Mouse (Mus musculus) 3134 (cell line): ENCODE measurements around the gene March9.
A peak's percentile ranks its signal among the peaks of the same experiment; 100 is the strongest.
"Not testable (repeated sequence)": the region's sequence is repeated elsewhere in the genome, so short reads cannot be mapped to it uniquely, and the experiment has no call there.

Experiments
- DNase-seq: peaks from one replicate; pipeline ENCODE4 v3.0.0-alpha.2; 2011; ENCODE audit warnings: low spot score; ENCODE audit not compliant: insufficient read length; ENCODE audit errors: extremely low read depth

The March9 gene

DNA sequence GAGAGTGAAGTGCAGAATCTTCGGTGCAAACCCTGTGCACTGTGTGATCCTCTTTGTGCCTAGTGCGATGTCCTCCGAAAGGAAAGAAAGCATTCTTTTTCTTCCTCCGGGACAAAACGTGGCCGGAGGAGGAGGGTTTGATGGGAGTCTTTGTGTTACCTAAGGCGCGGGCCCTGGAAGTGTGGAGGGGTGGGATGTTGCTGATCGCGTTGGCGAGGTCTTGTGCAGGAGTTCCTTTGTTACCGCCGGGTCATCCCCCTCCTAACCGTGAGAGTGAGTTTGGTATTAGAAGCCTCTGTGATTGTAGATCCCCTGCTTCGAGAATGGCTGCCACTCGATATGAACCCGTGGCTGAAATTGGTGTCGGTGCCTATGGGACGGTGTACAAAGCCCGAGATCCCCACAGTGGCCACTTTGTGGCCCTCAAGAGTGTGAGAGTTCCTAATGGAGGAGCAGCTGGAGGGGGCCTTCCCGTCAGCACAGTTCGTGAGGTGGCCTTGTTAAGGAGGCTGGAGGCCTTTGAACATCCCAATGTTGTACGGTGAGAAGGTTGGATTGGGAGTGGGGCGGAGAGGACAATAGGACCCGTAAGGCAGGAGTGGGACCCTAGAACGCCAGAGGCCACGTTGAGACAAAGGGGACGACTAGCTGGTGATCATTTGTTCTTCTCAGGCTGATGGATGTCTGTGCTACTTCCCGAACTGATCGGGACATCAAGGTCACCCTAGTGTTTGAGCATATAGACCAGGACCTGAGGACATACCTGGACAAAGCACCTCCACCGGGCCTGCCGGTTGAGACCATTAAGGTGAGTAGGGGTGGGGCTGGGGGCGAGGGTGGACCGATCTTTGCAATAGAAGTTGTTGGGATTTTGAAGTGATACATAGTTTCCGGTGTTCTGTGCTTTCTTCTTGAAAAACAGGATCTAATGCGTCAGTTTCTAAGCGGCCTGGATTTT is 4.2 kb upstream of the March9 start:
- no peak for DNase-seq

- peak; percentile 100 for DNase-seq
These were observed 3.4 kb upstream of the March9 start, which contains the start of gene Cdk4 for GRCm38 (mm10) chr10:127063239-127063872. Gene Cdk4 (plus strand): TSS chr10:127063534.

DNA sequence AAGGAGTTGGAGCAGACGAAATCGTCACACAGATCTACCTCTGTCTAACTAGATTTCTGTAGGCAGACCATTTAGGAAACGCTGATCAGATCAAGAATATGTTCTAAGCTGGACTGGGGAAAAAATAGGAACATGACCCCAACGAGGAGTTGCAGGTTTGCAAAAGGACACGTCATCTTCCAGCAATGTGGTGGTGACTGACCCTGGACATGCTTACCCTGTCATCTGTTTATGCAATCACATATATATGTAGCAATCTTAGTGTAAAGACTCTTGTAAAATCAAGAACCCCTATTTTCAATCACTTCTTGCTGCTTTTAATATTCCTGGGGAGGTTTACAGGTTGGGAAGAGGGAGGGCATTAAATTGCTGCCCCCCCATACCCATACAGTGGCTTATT is 2.5 kb upstream of the March9 start:
- DNase-seq: peak; percentile 47

GRCm38 (mm10) chr10:127062101-127062500 is 2.1 kb upstream of the March9 start:
- DNase-seq: not testable (repeated sequence)

DNA sequence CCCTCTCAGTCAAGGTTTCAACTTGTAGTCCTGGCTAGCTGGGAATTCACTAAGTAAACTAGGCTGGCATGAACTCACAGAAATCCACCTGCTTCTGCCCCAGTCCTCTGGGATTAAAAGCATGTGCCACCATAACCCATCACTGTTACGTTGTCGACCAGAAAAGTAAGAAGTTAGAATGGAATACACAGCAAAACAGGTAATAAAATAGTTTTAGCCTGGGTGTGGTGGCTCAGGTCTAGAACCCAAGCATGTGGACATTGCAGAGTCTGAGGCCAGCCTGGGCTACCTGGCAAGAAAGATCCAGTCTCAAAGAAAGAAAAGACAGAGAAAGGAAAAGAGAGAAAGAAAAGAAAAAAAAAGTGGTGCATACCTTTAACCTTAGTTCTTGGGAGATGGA is 1.5 kb upstream of the March9 start:
- DNase-seq: no peak

- no peak for DNase-seq
These were observed 1.1 kb upstream of the March9 start for GRCm38 (mm10) chr10:127061085-127061484.

GRCm38 (mm10) chr10:127059174-127059967 is 613 bp downstream of the March9 start:
- DNase-seq: no peak

DNA sequence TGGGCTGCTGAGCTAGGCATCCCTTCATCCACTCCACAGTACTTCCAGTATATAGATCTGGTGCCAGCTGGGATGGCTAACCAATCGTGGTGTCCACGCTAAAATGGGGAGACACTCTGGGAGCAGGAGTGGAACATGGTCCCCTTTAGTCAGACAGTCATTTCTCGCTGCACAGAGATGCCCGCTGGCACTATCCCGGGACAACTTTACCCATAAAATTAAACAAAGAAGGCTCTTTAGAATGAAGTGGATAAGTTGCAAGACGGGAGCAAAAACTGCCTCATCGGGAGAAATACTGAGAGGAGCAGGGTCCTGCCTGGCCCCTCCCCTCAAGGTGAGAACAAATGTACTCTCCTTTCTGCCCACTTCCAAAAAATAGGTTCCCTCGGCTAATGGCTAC is 1.3 kb downstream of the March9 start:
- no peak for DNase-seq

- peak; percentile 52 for DNase-seq
These were observed 1.8 kb downstream of the March9 start for GRCm38 (mm10) chr10:127058161-127058560.

GRCm38 (mm10) chr10:127056490-127056889 is 3.5 kb downstream of the March9 start:
- DNase-seq: no peak

DNA sequence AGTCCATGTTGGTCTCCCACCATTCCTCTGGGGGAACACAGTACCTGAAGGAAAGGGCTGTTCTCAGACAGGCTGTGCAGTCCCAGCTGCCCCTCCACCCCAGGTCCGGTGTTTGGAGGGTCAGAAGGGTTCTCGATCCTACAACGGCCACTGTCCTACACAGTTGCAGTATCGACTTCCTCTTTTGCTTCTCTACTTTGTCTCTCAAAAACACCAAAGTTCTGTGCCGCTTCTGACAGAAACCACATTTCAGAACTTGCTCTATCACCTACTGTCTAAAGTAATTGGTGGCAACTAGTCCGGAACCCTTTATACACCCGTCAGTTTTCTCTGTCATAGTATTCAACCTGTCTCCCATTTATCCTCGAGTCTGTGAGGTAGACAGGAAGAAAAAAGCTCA is 4.6 kb downstream of the March9 start:
- no peak for DNase-seq

- DNase-seq: no peak
These were observed 5.3 kb downstream of the March9 start for GRCm38 (mm10) chr10:127054646-127055045.

GRCm38 (mm10) chr10:127050119-127050474 is 9.9 kb downstream of the March9 start:
- no peak for DNase-seq

DNA sequence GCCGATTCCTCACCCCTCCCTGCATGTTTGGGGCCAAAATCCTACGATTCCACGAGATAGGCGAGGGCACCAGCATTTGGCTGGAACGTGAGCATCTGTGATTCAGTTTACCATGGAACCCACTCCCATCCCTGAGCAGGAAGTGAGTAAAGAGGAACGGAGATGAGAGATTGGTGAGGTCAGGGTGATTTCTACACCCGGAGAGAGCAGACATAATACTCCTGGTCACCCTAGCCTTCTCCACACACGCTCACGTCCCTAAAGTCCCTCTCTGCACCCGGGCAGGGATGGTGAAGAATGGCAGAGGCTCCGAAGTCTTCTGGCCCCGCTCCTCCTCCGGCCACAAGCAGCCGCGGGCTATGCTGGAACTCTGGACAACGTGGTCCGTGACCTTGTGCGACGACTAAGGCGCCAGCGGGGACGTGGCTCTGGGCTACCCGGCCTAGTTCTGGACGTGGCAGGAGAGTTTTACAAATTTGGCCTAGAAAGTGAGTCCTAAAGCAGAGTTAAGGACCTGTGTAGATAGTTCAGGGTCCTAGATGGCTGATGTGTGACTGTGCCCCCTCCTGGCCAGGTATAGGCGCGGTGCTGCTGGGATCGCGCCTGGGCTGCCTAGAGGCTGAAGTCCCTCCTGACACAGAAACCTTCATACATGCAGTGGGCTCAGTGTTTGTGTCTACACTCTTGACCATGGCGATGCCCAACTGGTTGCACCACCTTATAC is 10.4 kb downstream of the March9 start:
- DNase-seq: no peak

- DNase-seq: no peak
These were observed 11.2 kb downstream of the March9 start for GRCm38 (mm10) chr10:127048608-127049394.

DNA sequence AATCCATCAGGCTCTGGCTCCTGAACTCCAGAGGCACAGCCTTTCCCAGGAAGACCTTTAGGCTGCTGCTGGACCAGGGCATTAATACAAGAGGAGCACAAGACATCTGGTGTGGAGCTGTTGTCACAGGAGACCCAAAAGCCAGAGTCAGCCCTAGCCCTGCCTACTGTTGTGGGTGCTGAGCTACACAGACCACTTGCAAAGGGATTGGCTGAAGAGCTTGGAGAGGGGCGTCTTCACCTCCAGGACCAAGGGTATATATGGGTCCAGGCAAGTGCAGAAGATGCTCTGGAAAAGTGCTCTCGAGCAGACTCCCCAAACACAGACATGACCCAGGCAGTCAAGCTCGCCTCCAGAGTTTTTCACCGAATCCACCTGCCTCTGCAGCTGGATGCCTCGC is 12.0 kb downstream of the March9 start, which contains the start of gene Cyp27b1:
Gene Cyp27b1, plus strand, starts transcription at position 297 of the 400 bp plus-strand sequence.
- no peak for DNase-seq

DNA sequence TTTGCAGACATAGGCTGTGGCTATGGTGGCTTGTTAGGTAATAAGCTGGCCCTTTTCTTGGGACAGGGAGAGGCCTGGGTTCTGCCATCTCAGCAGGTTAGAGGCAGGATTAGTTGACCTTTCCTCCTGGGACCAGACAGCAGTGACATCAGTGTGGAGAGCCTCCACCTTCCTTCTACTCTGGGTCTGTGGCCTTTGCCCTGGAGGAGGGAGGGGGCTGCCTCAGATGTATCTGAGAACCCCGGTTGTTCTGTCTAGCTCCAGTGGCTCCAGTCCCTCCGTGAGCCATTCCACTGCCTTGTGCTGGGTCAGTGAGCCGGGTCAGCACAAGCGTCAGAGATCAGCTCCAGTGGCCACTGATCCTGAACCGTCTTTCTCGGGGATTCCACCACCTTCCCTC is 16.8 kb downstream of the March9 start:
- DNase-seq: no peak

GRCm38 (mm10) chr10:127042468-127043115 is 17.4 kb downstream of the March9 start:
- no peak for DNase-seq

- DNase-seq: peak; percentile 95
These were observed 18.1 kb downstream of the March9 start for GRCm38 (mm10) chr10:127041774-127042338.
